Mouse (Mus musculus) limb, embryonic 15.5 days (tissue): ENCODE data around the gene Rab13. TPM values are rescaled to one million over a fixed set of nuclear protein-coding genes. Genes with fewer than 3 reads are reported as not detected.

Source experiments
- ATAC-seq: fragments of 200-750 bp; cut with Nextera tagmentation; 2 replicates; pipeline ENCODE4 v1.8.0; 2017; ENCODE audit warnings: low read depth, moderate TSS enrichment; ENCODE audit not compliant: insufficient number of reproducible peaks, low FRiP score, low TSS enrichment
- H3K27ac ChIP-seq: fragments of 300-500 bp; sonication (generic); 2 replicates; pipeline ENCODE4 v1.5.1; 2015; ENCODE audit warnings: moderate library complexity, mild to moderate bottlenecking, inconsistent platforms
- H3K27me3 ChIP-seq: fragments of 300-500 bp; sonication (generic); 2 replicates; pipeline ENCODE4 v1.6.1; 2015; ENCODE audit warnings: inconsistent platforms
- H3K36me3 ChIP-seq: fragments of 300-500 bp; sonication (generic); 2 replicates; pipeline ENCODE4 v1.6.1; 2015; ENCODE audit warnings: inconsistent platforms
- H3K4me1 ChIP-seq: fragments of 300-500 bp; sonication (generic); 2 replicates; pipeline ENCODE4 v1.6.1; 2015; ENCODE audit warnings: inconsistent platforms
- H3K4me2 ChIP-seq: fragments of 300-500 bp; sonication (generic); 2 replicates; pipeline ENCODE4 v1.6.1; 2015; ENCODE audit warnings: mild to moderate bottlenecking, inconsistent platforms
- H3K4me3 ChIP-seq: fragments of 300-500 bp; sonication (generic); 2 replicates; pipeline ENCODE4 v1.5.1; 2015; ENCODE audit warnings: mild to moderate bottlenecking, inconsistent platforms
- H3K9ac ChIP-seq: fragments of 300-500 bp; sonication (generic); 2 replicates; pipeline ENCODE4 v1.6.1; 2015; ENCODE audit warnings: inconsistent platforms
- H3K9me3 ChIP-seq: fragments of 300-500 bp; sonication (generic); 2 replicates; pipeline ENCODE4 v1.6.1; 2016; ENCODE audit warnings: inconsistent platforms
- WGBS: fragments of 180-500 bp; shearing (Covaris S2); methylation state at CpG from one replicate; pipeline ENCODE4 v1.1.7; 2015; 5-methylcytosine and 5-hydroxymethylcytosine counted together
- polyA plus RNA-seq: library from polyadenylated mRNA; unstranded; fragments of >200 nt; fragmentation: Nextera tagmentation; extraction: Ambion mirVana; gene quantifications from 2 replicates; pipeline ENCODE4 v1.2.1, GENCODE M21; 2015

Gene Rab13
- polyA plus RNA-seq = 37.5 and 40.9 TPM in 2 replicates

- peak; percentile 89 for ATAC-seq
- peak within 1 kb of the TSS; percentile 93 for H3K27ac ChIP-seq
- H3K4me3 ChIP-seq = peak within 1 kb of the TSS; percentile 86
- under 1% methylated on average over 42 of the region's 42 CpGs for WGBS
- peak within 1 kb of the TSS; percentile 80 for H3K4me2 ChIP-seq
- no peaks in the 10 kb centered on the region for H3K27me3 ChIP-seq
- H3K9ac ChIP-seq = peak within 1 kb of the TSS; percentile 95
- H3K36me3 ChIP-seq = peaks cover 39% of the 10 kb centered on the region
- H3K9me3 ChIP-seq = no peaks in the 10 kb centered on the region
- peaks cover 24% of the 10 kb centered on the region for H3K4me1 ChIP-seq
Measured at GRCm38 (mm10) chr3:90213377-90213866, at the start of gene Rab13, which contains the start of gene Rps27. Gene Rab13 (plus strand): TSS chr3:90213695. Gene Rps27 (minus strand): TSS chr3:90213651.

DNA sequence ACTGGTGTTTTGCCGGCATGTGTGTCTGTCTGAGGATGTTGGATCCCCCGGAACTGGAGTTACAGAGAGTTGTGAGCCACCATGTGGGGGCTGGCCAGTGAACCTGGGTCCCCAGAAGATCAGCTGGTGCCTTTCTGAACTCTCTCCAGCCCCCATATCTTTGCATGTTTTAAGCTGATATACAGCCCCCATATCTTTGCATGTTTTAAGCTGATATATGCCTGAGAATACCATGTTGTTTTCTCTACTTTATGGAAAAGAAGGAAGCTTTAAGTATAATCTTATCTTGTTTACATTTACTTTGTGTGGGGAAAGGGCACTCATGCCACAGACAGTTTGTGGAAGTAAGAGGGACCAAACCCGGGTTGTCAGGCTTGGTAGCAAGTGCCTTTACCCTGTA, 33.9 kb upstream of the Rab13 start:
- no peak overlapping the region for H3K9ac ChIP-seq
- 69% methylated on average over 3 of the region's 3 CpGs for WGBS
- ATAC-seq = no peak

GRCm38 (mm10) chr3:90183581-90183980, 29.9 kb upstream of the Rab13 start:
- no peak overlapping the region for H3K9ac ChIP-seq
- no peaks in the 10 kb centered on the region for H3K36me3 ChIP-seq
- H3K4me2 ChIP-seq = no peak overlapping the region
- H3K4me3 ChIP-seq = no peak overlapping the region
- no peaks in the 10 kb centered on the region for H3K27me3 ChIP-seq
- ATAC-seq = no peak
- 76% methylated on average over 3 of the region's 3 CpGs for WGBS
- no peaks in the 10 kb centered on the region for H3K9me3 ChIP-seq
- H3K4me1 ChIP-seq = no peaks in the 10 kb centered on the region
- H3K27ac ChIP-seq = no peak overlapping the region

More for the DNA sequence above, 33.9 kb upstream of the Rab13 start:
- no peak overlapping the region for H3K4me2 ChIP-seq
- no peak overlapping the region for H3K27ac ChIP-seq
- no peaks in the 10 kb centered on the region for H3K4me1 ChIP-seq
- no peaks in the 10 kb centered on the region for H3K27me3 ChIP-seq
- no peaks in the 10 kb centered on the region for H3K9me3 ChIP-seq
- H3K4me3 ChIP-seq = no peak overlapping the region
- H3K36me3 ChIP-seq = no peaks in the 10 kb centered on the region

DNA sequence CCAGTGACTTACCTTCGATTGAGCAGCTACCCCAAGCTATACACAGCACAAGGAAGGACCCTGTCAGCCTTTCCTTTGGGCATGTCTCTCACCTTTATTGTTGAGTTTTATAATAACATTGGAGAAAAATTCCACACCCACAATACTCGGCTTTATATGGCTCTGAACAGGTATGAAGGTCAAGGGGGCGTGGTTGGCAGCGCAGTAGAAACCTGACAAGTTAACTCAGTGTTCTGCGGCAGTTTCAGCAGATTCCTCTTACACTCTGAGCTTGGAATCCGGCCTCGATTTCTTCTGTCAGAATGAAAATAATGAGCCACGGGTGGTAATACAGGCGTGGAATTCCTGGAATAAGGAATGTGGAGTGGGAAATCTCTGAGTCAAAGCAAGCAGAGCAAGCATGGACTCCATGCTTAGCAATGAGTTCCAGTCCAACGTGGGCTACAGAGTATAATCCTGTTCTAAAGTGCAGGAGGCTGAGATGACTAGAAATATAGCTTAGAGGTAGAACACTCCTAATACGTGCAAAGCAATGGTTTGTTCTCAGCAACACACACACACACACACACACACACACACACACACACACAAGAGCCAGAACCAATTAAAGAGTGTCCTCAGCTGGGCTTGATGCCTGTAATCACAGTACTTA, 22.5 kb upstream of the Rab13 start:
- 63% methylated on average over 11 of the region's 11 CpGs for WGBS
- H3K9ac ChIP-seq = no peak overlapping the region
- H3K4me3 ChIP-seq = no peak overlapping the region
- no peaks in the 10 kb centered on the region for H3K27me3 ChIP-seq
- H3K4me2 ChIP-seq = no peak overlapping the region
- no peaks in the 10 kb centered on the region for H3K9me3 ChIP-seq
- no peak for ATAC-seq
- no peaks in the 10 kb centered on the region for H3K36me3 ChIP-seq
- no peaks in the 10 kb centered on the region for H3K4me1 ChIP-seq
- H3K27ac ChIP-seq = no peak overlapping the region

DNA sequence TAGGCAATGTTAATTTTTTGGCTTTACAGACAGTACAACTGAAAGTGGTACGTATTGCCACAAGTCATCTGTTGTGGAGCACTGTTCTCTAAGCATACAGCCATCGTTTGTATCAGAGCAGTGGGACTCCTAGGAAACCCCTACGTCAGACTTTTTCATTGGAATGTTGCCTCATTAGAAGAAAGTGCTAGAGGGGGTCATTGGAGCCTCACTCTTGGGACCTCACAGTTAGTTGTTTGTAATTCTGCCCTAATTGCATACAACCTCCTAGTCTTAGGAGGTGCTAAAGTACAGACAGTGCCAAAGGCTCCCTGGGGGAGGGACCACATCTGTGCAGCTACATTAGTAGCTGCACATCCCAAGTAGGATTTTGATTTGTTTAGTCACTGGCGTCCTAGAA, 18.7 kb upstream of the Rab13 start:
- Histone ChIP-seq H3K4me3 (no peak overlapping the region), H3K9me3 (no peaks in the 10 kb centered on the region), H3K4me1 (no peaks in the 10 kb centered on the region), H3K4me2 (no peak overlapping the region), H3K27me3 (no peaks in the 10 kb centered on the region), H3K36me3 (no peaks in the 10 kb centered on the region), H3K27ac (no peak overlapping the region), H3K9ac (no peak overlapping the region)
- ATAC-seq = no peak
- 28% methylated on average over 4 of the region's 4 CpGs for WGBS

GRCm38 (mm10) chr3:90195644-90196043, 17.9 kb upstream of the Rab13 start:
- Histone ChIP-seq H3K27me3 (no peaks in the 10 kb centered on the region), H3K4me3 (no peak overlapping the region), H3K36me3 (no peaks in the 10 kb centered on the region), H3K4me2 (no peak overlapping the region), H3K27ac (no peak overlapping the region), H3K9me3 (no peaks in the 10 kb centered on the region), H3K9ac (no peak overlapping the region), H3K4me1 (no peaks in the 10 kb centered on the region)
- ATAC-seq = no peak
- 78% methylated on average over 1 of the region's 1 CpGs for WGBS

- WGBS = 65% methylated on average over 1 of the region's 1 CpGs
- no peaks in the 10 kb centered on the region for H3K4me1 ChIP-seq
Measured at GRCm38 (mm10) chr3:90197548-90197947, 15.9 kb upstream of the Rab13 start.

DNA sequence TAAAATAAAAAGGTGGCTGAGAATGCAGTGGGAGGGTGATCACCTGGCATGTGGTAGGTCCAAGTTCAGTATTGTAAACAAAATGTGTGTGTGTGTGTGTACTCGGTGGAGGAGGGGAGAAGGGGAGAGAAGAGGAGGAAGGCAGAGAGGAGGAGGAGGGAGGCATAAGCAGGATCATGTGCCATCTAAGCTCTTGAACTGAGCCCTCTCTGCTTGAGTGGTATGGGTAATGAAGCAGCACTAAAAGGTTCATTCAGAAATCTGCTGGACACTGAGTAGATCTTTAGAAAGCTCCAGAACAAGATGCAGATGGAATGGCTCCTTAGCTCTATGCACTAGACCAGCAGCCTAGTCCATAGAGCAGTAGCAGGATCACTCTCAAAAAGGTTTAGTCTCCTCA, 10.6 kb upstream of the Rab13 start:
- Histone ChIP-seq H3K27me3 (no peaks in the 10 kb centered on the region), H3K4me1 (no peaks in the 10 kb centered on the region), H3K27ac (no peak overlapping the region), H3K9me3 (no peaks in the 10 kb centered on the region), H3K4me3 (no peak overlapping the region), H3K9ac (no peak overlapping the region), H3K4me2 (no peak overlapping the region), H3K36me3 (peaks cover 8% of the 10 kb centered on the region; the same call in 1 of the 2 replicates)
- no peak for ATAC-seq
- WGBS = 71% methylated on average over 1 of the region's 1 CpGs

More at GRCm38 (mm10) chr3:90197548-90197947, 15.9 kb upstream of the Rab13 start:
- H3K9me3 ChIP-seq = no peaks in the 10 kb centered on the region
- H3K36me3 ChIP-seq = no peaks in the 10 kb centered on the region
- no peak overlapping the region for H3K27ac ChIP-seq
- H3K27me3 ChIP-seq = no peaks in the 10 kb centered on the region
- no peak overlapping the region for H3K4me2 ChIP-seq
- H3K9ac ChIP-seq = no peak overlapping the region
- H3K4me3 ChIP-seq = no peak overlapping the region
- no peak for ATAC-seq

DNA sequence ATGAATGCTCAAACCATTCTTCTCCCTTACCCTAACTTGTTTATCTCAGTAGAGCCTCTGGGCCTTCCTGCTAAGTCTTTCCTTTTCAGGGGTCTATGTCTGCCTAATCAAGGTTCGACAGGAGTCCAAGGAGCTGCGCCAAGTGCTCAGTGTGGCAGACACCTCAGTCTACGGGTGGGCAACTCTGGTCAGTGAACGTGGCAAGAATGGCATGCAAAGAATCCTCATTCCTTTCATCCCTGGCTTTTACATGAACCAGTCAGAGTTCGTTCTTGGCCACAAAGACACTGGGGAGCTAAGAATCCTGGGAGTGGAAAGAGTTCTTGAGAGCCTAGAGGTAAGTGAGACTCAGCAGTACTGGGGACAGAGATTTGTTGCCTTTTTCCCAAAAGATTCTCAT, 9.9 kb upstream of the Rab13 start:
- no peak overlapping the region for H3K4me2 ChIP-seq
- no peak overlapping the region for H3K9ac ChIP-seq
- H3K4me3 ChIP-seq = no peak overlapping the region
- ATAC-seq = no peak
- no peaks in the 10 kb centered on the region for H3K9me3 ChIP-seq
- H3K36me3 ChIP-seq = peaks cover 16% of the 10 kb centered on the region
- no peaks in the 10 kb centered on the region for H3K4me1 ChIP-seq
- WGBS = 70% methylated on average over 5 of the region's 5 CpGs
- H3K27ac ChIP-seq = no peak overlapping the region
- H3K27me3 ChIP-seq = no peaks in the 10 kb centered on the region

DNA sequence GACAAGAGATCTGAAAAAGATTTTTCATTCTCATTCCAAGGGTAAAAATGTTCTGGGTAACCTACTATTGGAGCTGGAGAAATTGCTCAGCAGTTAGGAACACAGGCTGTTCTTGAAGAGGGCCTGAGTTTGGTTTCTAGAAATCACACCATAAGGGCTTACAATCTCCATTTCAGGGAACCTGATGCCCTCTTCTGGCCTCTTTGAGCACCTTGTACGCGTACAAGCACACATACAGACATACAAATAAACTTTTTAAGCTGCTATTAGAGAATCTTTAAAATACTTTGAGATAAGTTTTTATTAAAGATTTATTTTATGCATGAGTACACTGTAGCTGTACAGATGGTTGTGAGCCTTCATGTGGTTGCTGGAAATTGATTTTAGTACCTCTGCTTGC, 8.9 kb upstream of the Rab13 start:
- no peaks in the 10 kb centered on the region for H3K4me1 ChIP-seq
- ATAC-seq = no peak
- no peaks in the 10 kb centered on the region for H3K27me3 ChIP-seq
- H3K9ac ChIP-seq = no peak overlapping the region
- H3K27ac ChIP-seq = no peak overlapping the region
- H3K9me3 ChIP-seq = no peaks in the 10 kb centered on the region
- H3K36me3 ChIP-seq = peaks cover 24% of the 10 kb centered on the region
- H3K4me2 ChIP-seq = no peak overlapping the region
- WGBS = 95% methylated on average over 2 of the region's 2 CpGs
- H3K4me3 ChIP-seq = no peak overlapping the region

- Histone ChIP-seq H3K4me3 (no peak overlapping the region), H3K27me3 (no peaks in the 10 kb centered on the region), H3K9me3 (no peaks in the 10 kb centered on the region), H3K27ac (no peak overlapping the region), H3K36me3 (peaks cover 53% of the 10 kb centered on the region), H3K4me2 (no peak overlapping the region), H3K9ac (no peak overlapping the region), H3K4me1 (peaks cover 18% of the 10 kb centered on the region)
- WGBS = 67% methylated on average over 2 of the region's 2 CpGs
- ATAC-seq = no peak
Measured at GRCm38 (mm10) chr3:90208662-90209061, 4.8 kb upstream of the Rab13 start.

- H3K27ac ChIP-seq = no peak overlapping the region
- no peaks in the 10 kb centered on the region for H3K27me3 ChIP-seq
- no peak overlapping the region for H3K4me3 ChIP-seq
- no peak overlapping the region for H3K9ac ChIP-seq
- H3K36me3 ChIP-seq = peaks cover 53% of the 10 kb centered on the region
- no peaks in the 10 kb centered on the region for H3K9me3 ChIP-seq
- no peak for ATAC-seq
- no peak overlapping the region for H3K4me2 ChIP-seq
- WGBS = 93% methylated on average over 5 of the region's 5 CpGs
- peaks cover 24% of the 10 kb centered on the region for H3K4me1 ChIP-seq
Measured at GRCm38 (mm10) chr3:90209908-90210566, 3.5 kb upstream of the Rab13 start.
